Mouse (Mus musculus) left cerebral cortex, adult 8-10 months (tissue): ENCODE results near the gene Maml3. TPM values are rescaled to one million over a fixed set of nuclear protein-coding genes. Genes with fewer than 3 reads are reported as not detected.
A peak's percentile ranks its signal among the peaks of the same experiment; 100 is the strongest.

Source experiments
- DNase-seq, 2 experiments: peaks; one replicate each; pipeline ENCODE4 v3.0.0; 2022; ENCODE audit warnings: low spot score in 2 of 2
- total RNA-seq, 4 experiments: library from RNA; stranded (reverse); gene quantifications; 2 replicates each; pipeline ENCODE4 v1.2.4; 2022

The Maml3 gene
- total RNA-seq, 4 experiments from 2014 or later, result 6.7 to 8.3 (median 7.1) TPM

DNA sequence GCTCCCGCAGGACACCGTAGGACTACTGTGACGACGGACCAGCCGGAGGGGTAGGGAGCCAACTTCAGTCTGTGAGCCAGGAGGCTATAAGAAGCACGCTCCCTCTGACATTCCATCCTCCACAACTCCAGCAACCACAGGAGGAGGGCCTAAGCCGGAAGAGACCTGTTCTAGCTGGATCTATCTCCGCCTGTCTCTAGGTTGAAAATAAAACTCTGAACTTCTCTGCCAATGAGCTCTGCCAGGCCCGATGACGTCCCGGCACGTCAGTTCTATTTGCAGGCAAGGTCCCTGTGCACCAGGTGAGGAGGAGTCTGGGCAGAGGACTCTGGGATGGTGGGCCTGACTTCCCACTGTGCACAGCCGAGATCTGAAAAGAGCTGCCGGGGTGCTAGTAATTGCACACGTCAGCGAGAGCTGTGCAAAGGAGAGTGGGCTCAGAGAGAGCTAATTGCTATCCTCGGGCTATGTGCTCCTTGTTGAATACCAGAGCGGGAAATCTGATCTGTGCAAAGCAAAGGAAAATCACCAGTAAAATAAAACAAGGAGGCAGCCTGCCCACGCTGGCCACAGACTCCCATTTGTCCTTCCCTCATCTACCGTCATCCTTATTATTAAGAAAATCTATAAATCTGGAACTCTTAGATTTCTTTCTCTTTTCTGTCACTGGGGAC lies 58.7 kb downstream of the Maml3 start:
- DNase-seq, result peak; percentile 69 to 91

DNA sequence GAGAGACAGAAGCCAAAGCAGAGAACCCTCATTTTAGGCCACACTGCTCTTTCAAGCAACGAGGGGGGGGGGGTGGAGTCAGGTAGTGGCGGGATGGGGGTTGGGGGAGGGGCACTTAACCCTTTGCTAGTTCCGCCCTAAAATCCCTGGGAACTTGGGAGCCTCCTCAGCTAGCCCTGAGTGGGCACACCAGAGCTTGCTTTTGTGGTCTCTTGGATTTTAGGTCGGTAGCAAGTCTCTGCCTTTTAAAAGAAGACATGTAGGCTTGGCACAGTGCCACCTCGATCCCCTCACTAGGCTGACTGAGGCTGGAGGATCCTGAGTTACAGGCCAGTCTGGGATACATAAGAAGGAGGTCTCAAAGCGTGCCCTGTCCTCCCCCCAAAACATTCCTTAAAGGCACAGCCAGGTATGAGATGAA lies 59.6 kb downstream of the Maml3 start:
- peak in 1 of 2 experiments; percentile 24 for DNase-seq

DNA sequence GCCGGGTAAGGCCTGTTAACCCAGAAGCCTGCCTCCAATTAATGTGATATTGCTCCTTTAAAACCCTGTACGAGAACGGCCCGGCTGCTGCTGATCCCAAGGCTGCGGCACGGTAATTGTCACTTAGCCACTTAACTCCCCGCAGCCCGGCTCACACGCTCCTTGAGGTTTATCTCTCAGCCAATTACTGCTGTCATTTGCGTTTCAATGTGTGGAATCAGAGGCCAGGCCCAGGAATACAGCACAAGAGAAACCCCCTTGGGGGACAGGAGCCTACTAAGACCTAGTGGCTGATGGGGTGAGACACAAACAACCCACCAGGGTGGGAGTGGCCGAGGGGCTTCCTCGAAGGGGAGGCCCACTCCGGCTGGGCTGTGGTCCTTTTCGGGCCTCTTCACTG lies 60.2 kb downstream of the Maml3 start:
- no peak for DNase-seq

DNA sequence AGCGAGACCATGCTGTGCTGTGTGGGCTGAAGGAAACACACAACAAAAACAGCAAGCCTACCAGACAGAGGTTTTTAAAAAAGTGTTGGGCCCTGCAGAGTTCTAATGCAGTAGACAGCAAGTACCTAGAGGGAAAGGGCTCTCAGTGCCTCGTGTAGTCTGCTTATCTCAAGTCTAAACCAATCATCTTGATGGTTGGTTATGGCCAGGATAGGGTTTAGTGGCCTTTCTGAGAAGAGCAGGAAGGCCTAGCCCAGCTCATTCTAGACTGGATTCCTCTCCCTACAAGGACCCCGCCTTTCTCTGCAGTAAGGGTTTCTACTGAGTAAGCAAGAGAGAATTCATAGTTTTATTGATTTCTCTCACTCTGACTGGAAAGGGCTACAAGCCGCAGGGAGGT lies 61.0 kb downstream of the Maml3 start:
- no peak for DNase-seq

DNA sequence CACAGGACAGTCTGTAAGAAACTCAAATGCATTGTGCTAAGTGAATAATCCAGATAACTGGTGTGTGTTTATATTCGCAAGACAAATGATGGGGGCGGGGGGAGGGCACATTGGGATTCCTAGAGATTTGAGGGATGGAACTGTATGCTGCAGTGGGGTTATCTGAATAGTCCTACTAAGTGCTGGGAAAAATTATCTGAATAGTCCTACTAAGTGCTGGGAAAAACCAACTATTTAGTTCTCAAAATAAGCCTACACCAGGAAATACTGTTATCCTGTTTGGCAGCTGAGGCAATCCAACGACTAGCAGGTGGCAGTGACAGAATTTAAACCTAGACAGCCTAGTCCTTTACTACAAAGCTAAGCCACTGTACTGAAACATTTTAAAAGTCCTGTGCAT lies 62.2 kb downstream of the Maml3 start:
- DNase-seq, result no peak

DNA sequence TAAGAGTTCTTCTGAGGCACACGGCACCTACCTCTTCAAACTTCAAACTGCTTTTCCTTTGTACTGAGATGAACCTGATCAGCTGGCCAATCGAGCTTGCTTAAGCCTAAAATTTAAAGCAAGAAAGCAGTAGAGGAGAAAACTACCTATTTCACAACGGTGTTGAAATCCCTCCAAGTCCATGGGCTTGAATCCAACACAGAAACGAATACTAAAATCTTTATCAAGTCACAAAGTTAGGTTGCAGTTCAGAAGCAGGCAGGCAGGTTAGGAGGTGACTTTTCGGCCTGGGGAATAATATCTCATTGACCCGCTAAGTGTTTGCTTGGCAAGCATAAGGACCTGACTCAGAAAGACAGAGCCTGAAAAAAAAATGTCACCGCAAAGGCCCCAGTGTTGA lies 64.9 kb downstream of the Maml3 start:
- DNase-seq, result no peak

DNA sequence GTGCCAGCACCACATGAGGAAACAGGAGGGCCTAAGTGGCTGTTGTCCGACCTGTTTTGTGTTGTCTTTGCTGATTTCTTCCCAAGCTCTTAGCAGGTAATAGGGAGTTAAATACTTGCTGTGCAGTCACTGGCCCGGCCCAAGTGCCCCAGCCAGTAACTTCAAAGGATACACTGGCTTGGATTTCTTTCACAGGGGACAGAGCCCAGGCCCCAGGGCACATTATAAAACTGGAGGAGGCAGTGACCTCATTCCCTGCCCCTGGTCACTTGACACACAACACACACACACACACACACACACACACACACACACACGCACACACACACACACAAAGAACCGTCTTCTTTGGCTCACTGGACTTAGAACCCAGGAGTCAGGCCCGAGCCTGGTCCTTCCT lies 67.6 kb downstream of the Maml3 start:
- DNase-seq, result no peak

DNA sequence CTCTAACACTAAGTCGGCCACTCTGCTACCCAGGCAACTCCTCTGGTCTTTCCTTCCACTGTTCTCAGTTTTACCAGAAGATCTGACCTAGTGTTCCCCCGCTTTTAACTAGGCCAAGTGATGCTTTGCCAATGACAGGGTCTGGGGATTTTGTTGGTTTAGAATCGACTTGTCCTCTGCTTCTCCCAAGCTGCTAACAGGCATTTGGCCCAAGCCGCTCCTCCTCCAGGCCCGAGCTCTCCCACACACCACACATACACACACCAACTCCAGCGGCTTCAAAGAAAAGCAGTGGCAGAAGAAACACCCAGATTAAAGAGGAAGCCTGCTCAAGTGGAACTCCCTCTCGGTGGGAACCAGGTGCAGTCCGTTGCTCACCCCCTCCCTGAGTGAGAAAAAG lies 69.5 kb downstream of the Maml3 start:
- peak in 1 of 2 experiments; percentile 26 for DNase-seq

DNA sequence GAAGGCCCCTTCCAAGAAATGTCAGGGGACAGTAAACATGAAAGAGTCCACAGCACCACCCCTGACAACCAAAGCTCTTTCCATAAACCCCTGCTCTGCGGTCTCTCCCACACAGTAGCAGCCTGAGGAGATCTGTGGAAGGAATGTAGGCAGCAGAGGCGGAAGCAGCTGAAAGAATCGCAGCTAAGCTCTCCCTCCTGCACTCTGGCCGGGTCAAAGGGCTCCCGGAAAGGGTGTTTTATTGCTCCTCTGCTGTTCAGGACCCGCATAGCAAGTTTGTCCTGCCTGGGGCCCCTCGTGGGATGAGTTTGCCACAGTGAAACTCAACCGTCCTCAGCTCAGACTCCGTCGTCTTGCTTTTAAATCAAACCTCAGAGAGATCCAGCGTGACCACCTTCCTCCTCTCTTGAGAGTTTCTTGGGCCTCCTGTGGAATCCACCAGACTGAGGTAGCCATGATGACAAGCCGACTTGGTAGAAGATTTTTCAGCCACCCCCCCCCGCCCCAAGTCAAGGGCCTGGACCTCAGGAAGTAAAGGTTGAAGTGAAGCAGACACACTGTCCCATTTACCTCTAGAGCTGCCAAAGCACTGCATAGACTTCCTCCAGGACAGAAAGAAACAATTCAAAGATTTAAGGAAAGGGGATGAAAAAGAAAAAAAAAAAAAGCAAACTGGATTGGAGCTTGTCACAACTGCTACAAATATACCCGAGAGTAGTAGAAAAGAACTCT lies 70.9 kb downstream of the Maml3 start:
- DNase-seq, result no peak

DNA sequence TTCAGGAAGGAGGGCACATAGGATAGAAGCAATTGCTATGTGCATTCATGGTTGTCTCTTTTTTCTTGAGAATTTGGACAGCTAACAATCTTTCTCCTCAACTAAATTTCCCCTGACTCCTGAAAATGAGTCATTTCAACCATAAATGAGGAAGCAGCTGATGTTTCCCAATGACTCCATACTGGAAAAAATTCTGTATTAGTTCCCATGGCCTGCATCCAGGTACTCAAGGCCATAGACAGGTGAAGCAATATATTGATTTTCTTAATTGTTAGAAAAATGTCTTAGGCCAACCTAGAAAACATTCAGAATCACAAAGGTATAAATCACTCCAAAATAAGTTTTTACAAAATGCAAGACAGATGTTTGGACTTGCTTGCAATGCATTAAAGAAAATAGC lies 73.5 kb downstream of the Maml3 start:
- no peak for DNase-seq

DNA sequence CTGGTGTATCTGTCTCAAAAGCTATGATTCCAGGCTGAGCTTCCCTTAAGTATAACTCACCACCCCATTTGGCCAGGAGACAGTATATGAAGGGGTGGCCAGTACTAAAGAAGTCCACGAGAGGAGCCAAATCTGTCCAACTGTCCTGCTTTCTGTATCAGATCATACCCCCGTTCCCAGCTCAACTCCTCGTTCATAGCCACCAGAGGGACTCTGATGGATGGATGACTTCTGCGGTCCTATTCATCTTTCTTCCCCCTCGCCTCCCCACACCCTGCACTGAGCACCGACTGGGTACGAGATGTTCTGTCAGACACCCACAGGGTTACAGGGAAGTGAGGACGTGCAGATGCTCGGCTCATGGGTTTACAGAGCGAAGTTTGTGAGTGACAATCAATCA lies 74.8 kb downstream of the Maml3 start:
- peak in 1 of 2 experiments; percentile 25 for DNase-seq

DNA sequence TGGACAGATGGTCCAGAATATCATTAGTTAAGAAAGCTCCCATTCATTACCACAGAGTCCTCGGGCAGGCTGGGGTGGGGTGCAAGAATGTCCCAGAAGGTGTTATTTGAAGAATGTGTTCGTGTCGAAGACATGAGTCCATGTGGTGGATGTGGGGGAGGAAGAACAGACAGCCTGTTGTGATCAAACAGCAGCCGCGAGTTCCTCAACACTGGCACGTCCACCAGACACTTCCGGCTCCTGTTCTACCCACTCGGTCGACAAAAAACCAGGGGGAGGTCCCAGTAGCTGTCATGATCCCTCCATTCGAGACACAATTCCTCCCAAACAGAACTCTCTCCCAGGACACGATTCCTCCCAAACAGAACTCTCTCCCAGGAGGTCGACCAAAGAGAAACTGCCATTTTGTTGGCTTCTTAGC lies 75.2 kb downstream of the Maml3 start:
- DNase-seq, result peak; percentile 31 to 76

DNA sequence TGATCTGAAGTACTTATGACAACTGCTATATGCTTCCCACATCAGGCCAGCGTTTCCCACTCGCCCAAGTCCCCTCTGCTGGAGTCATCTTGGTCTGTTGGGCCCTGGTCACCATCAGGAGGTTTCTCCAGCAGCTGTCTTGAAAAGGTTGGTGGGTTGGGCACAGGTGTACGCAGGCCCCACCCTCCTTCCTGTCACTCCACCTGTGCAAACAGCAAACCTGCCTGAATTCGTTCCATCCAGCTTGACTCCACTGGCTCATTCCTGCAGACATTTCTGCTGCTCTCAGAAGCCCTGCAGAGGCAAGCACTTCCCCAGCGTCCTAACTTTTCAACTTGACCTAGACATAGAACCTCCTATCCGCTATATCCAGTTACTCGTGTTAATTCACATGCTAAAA lies 76.9 kb downstream of the Maml3 start:
- DNase-seq, result no peak

DNA sequence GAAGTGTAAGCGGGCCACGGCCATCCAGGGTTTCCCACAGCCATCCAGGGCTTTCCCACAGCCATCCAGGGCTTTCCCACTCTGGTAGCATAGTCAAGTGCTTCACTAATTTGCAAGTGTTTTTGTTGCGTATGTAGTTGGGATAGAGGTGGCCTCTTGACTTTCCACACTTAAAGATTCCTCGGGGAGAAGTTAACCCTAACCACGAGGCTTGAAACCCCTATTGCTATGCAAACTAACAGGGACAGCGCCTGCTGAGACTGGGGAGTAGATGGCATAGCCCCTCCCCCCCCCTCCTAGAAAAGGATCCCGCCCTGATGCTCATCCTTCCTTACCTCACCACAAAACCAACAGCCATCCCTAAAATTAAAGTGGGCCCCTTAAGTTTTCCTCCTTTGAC lies 82.4 kb downstream of the Maml3 start:
- no peak for DNase-seq

DNA sequence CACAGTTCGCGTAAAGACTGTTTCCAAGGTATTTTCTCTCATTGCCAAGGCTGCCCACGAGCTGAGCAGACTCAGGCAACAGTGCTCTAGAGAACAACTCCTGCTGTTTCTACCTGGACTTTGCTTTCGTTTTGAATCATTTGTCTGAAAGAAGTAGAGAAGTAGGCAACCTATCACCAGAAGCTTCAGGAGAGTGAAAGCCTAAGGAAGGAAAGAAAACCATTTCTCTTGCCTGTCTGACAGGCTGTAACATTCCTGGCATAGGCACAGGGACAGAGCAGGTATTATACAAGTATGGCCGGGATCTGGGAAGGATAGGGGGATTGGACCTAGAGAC lies 86.8 kb downstream of the Maml3 start:
- no peak for DNase-seq

DNA sequence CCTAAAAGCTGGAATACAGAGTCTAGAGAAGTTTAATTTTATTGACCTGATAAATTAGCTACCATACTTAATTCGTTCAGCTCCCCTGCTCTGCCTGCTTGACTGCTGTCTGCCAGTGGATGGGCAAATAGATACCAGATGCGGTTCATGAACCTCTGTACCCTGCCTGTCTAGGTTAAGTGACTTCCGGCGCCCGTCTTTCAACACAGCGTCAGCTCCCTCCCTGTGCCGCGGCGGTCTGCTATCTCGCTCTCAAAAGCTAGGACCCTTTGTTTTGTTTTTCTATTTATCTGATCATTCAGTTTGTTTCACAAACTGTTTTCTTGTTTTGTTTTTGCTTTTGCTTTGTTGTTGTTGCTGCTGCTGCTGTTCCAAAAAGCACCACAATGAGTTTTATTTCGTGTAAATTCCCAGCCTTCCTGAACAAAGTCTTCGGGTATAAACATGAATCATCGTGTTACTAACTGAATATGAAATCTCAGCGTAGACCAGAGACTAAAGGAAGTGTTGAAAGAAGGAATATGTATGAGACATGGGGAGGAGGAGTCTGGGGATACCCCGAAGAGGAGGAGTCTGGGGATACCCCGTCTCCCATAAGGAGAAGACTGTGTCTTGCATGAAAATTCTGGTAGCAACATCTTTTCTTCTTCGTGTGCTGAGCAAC lies 87.3 kb downstream of the Maml3 start:
- no peak for DNase-seq

DNA sequence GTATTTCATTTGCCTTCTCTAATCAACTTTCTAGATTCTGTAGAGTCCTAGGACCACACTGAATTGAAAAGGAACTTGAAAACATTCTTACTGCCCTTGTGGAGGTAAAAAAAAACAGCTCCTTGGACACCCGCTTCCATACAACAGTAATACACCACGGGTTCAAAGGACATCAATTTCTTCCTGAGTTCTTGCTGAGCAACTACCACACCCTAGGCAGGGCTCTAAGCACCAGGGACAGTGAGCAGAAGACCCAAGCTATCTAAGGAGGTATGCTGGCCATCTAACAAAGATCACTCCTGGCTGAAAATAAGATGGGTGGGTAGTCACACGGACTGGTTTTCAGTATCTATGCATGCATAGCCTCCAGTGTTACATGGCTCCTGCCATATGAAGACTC lies 88.7 kb downstream of the Maml3 start:
- no peak for DNase-seq

DNA sequence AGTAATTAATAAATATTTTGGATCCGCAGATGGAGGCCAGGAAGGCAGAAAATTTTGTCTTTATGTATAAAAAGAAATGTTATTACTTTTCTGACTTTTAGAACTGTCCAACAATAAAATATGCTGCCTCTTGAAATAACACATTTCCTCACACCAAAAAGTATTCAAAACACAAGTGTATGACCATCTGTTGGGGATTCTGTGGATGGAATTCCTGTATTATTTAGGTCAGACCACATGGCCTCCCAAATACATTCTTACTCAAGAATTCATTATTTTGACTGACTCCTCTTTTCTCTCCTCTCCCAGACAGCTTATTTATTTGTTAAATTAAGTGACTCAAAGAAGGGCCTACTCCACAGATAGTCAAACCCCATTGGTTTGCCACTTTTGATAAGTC lies 89.3 kb downstream of the Maml3 start:
- DNase-seq, result no peak

DNA sequence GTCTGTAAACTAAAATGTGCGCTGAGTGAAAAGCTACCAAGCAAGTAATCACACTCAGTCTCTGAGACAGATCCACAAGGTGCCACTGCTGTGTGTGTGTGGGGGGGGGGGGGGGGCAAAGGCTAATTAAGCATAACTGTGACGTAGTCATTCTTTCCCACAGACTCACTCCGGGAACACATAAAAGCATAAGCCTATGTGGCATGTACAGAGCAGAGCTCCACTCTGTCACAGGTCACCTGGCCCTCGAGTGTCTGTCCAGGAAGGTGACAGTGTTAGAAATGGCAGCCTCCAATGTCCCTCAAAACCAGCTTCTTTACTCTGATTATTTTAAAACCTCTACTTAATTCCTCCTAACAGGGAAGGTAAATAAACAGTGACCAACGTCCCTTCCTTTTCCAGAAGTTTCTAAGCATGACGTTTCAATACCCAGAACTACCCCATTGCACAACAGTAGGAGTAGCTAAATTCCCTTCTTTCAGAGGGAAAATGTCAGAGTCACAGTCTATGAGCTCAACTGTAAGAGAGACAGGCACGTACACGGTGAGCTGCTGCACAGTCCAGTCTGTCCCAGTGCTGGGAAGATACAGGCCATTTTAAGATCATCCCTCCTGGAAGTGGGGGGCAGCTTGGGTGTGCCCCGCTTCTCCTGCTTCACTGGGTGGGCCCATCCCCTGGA lies 93.7 kb downstream of the Maml3 start:
- DNase-seq, result no peak

DNA sequence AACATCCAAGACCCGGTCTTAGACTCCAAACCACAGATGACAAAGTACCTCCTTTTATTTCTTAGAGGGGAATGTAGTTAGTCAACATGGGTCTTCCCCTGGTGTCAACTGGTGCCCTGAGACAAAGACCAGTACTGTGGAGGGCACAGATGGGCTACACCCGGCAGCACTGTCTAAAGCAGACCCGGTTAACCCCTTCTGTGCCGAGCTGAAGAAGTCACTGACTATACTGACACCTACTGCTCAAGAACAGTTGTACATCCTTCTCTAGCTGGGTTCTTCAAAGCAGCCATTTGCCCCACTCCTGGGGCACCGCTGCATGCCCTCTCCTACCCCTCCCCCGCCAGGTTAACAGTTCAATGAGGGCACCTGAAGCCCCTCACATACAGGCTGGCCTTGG lies 95.6 kb downstream of the Maml3 start:
- DNase-seq, result no peak

DNA sequence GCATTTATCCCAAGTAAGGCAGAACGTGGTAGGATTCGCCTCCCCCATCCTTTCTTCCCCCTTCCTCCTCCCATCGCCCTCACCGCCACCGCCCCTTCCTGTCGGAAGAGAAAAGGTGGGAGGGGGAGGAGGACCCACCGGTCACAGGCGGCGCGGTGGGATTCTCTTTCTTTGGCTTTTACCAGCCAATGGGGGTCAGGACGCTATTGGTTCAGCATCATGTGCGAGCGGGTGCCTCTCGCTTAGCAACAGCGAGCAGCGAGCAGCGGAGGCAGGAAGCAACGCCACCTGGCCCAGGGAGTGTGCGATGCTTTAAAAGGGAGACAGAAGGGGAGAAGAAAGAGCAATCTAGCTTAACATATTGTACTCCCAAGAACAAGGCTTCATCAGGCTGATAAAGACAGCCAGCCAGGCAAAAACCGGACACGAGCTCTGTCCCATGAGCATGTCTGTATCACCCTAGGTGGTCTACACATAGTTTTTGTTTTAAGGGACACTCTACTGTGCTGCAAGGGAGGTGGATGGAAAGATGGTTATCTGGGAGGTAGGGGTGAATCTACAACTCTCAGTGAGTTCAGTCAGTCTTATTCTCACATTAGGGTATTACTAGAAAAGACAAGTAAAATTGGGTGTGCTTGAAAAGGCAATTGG lies 97.1 kb downstream of the Maml3 start:
- peak; percentile 64 to 78 for DNase-seq
